Mouse (Mus musculus) heart, embryonic 16.5 days (tissue): ENCODE results near the gene Gm20920. TPM values are rescaled to one million over a fixed set of nuclear protein-coding genes. Genes with fewer than 3 reads are reported as not detected.
"Not testable (repeated sequence)": the region's sequence is repeated elsewhere in the genome, so short reads cannot be mapped to it uniquely, and the experiment has no call there.

Experiments used
- ATAC-seq: fragments of 200-750 bp; cut with Nextera tagmentation; replicated peaks from 2 replicates; pipeline ENCODE4 v1.8.0; 2017; ENCODE audit warnings: moderate number of reproducible peaks; ENCODE audit not compliant: insufficient read depth, low FRiP score; ENCODE audit errors: extremely low read depth
- H3K27ac ChIP-seq: fragments of 300-500 bp; sonication (generic); 2 replicates; pipeline ENCODE4 v1.5.1; 2014; ENCODE audit warnings: mild to moderate bottlenecking, low read length, control low read depth, moderate library complexity
- H3K27me3 ChIP-seq: fragments of 300-500 bp; sonication (generic); 2 replicates; pipeline ENCODE4 v1.6.1; 2014; ENCODE audit warnings: low read length, mixed read lengths; ENCODE audit not compliant: control insufficient read depth, insufficient read depth
- H3K36me3 ChIP-seq: fragments of 300-500 bp; sonication (generic); 2 replicates; pipeline ENCODE4 v1.6.1; 2014; ENCODE audit not compliant: control insufficient read depth, insufficient read depth
- H3K4me1 ChIP-seq: fragments of 300-500 bp; sonication (generic); 2 replicates; pipeline ENCODE4 v1.6.1; 2014; ENCODE audit warnings: low read length, mixed read lengths; ENCODE audit not compliant: control insufficient read depth, insufficient read depth
- H3K4me2 ChIP-seq: fragments of 300-500 bp; sonication (generic); 2 replicates; pipeline ENCODE4 v1.6.1; 2014; ENCODE audit warnings: low read depth, mild to moderate bottlenecking, control low read depth, low read length
- H3K4me3 ChIP-seq: fragments of 300-500 bp; sonication (generic); 2 replicates; pipeline ENCODE4 v1.5.1; 2014; ENCODE audit warnings: mild to moderate bottlenecking, control low read depth, low read length
- H3K9ac ChIP-seq: fragments of 300-500 bp; sonication (generic); 2 replicates; pipeline ENCODE4 v1.6.1; 2014; ENCODE audit warnings: low read length, control low read depth
- H3K9me3 ChIP-seq: fragments of 300-500 bp; sonication (generic); replicated peaks from 2 replicates; pipeline ENCODE4 v1.6.1; 2016; ENCODE audit warnings: low read length; ENCODE audit not compliant: control insufficient read depth
- WGBS: fragments of 180-500 bp; shearing (Covaris S2); extraction: QIAGEN DNeasy Blood & Tissue Kit; methylation state at CpG from one replicate; pipeline ENCODE4 v1.1.7; 2014; 5-methylcytosine and 5-hydroxymethylcytosine counted together
- polyA plus RNA-seq: library from polyadenylated mRNA; unstranded; fragments of >200 nt; fragmentation: Nextera tagmentation; extraction: Ambion mirVana; gene quantifications from 2 replicates; pipeline ENCODE4 v1.2.1, GENCODE M21; 2015

Gm20920 gene
- not detected in 2 replicates for polyA plus RNA-seq

DNA sequence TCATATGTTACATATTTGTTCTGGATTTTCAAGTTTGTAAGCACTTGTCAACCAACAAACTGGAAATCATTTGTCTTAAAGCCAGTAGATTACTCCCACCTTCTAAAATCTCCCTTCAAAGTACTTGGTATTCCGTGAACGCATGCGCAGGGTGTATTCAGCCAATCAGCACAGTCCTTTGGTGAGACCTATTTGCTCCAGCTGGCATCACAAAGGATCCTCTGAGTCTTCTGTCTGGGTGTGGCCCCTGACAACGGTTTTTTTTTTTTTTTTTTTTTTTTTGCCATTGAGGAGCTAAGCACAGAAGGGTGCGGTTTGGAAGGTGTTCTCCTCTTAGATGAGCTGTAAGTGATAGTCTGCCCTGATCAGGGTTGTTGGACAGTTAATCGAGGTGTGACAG is at the start of gene Gm20920:
Gene Gm20920, plus strand, starts transcription at position 301 of the 400 bp plus-strand sequence.
- not testable (repeated sequence) for H3K27ac ChIP-seq, H3K4me1 ChIP-seq, H3K36me3 ChIP-seq, H3K4me3 ChIP-seq, H3K27me3 ChIP-seq, H3K9me3 ChIP-seq, ATAC-seq, H3K4me2 ChIP-seq, H3K9ac ChIP-seq
- no CpG with 5 or more reads among the region's 6 CpGs for WGBS
